Mouse (Mus musculus) cortical plate, adult 2 months (tissue): ENCODE results near the gene Gm49322. TPM values are rescaled to one million over a fixed set of nuclear protein-coding genes. Genes with fewer than 3 reads are reported as not detected.

Experiments
- H3K27ac ChIP-seq: fragments of 200-500 bp; 2 replicates; pipeline ENCODE4 v1.5.1; 2012; ENCODE audit warnings: low read length, control low read depth, inconsistent platforms; ENCODE audit not compliant: insufficient read depth
- H3K4me1 ChIP-seq: fragments of 200-500 bp; 2 replicates; pipeline ENCODE4 v1.6.1; 2011; ENCODE audit warnings: low read length; ENCODE audit not compliant: control insufficient read depth, insufficient read depth
- H3K4me3 ChIP-seq: fragments of 200-500 bp; 2 replicates; pipeline ENCODE4 v1.5.1; 2011; ENCODE audit warnings: mild to moderate bottlenecking, low read length, control low read depth; ENCODE audit not compliant: insufficient read depth
- CTCF ChIP-seq: fragments of 200-500 bp; IDR thresholded peaks from 2 replicates; pipeline ENCODE4 v1.5.1; 2011; ENCODE audit warnings: mild to moderate bottlenecking, control low read depth, low read length; ENCODE audit not compliant: insufficient read depth; ENCODE audit errors: extremely low read depth
- POLR2A ChIP-seq: fragments of 200-500 bp; IDR thresholded peaks from 2 replicates; pipeline ENCODE4 v1.6.1; 2011; ENCODE audit warnings: mild to moderate bottlenecking, low read length, control low read depth; ENCODE audit not compliant: insufficient read depth; ENCODE audit errors: extremely low read depth
- polyA plus RNA-seq: library from polyadenylated mRNA; depleted of rRNA; stranded (reverse); fragments of >200 nt; gene quantifications from 2 replicates; pipeline ENCODE4 v1.2.3, GENCODE M21; 2012

Gm49322 gene
- polyA plus RNA-seq, 1 experiment = 2.8 TPM

GRCm38 (mm10) chr10:80570871-80571836, 34.7 kb upstream of the Gm49322 start:
- peak overlapping the region; percentile 54 for H3K27ac ChIP-seq
- peaks cover 13% of the 10 kb centered on the region; the same call in 1 of the 2 replicates for H3K4me1 ChIP-seq
- TF ChIP-seq POLR2A = no peak
- TF ChIP-seq CTCF = no peak
- H3K4me3 ChIP-seq = 0 out of 2 replicates have a peak overlapping the region, but pooled peaks have one; percentile 1

DNA sequence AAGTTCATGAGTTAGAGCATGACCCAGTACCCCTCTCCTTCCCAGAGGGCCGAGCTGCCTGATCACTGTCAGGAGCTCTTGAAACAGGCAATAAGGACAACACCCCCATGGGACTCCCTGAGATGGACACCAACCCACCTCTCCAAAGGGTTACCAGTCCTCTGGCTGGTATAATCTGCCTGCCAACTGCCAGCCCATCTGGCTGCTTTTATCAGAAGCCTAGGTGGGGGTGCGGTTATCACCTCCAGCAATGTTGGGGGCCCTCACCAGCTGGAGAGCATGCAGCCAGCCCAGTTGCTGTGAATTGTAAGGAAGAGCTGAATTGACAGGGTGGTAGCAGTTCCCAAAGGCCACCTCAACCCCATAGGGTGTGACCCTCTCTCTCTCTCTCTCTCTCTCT, 33.3 kb upstream of the Gm49322 start:
- H3K27ac ChIP-seq = peak overlapping the region; percentile 82; the same call in 1 of the 2 replicates
- H3K4me1 ChIP-seq = peaks cover 10% of the 10 kb centered on the region; the same call in 1 of the 2 replicates

DNA sequence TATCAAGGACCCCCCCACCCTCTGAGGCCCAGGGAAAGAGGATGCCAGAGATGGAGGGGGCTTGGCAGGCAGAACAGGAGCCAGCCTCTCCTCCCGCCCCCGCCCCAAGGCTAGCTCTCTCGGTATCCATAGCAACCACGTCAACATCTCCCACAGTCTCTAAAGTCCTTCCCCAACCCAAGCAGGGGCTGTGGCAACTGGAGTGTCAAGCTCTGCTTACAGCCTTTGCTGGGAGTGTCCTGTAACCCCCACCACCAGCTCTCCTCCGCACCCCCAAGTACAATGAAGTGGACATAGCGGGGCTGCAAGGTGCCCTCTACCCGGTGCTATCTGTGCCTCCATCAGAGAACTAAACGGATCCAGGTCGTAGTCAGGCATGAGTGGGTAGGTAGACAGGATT, 31.9 kb upstream of the Gm49322 start:
- TF ChIP-seq CTCF (no peak), POLR2A (peak; percentile 66; the same call in 1 of the 2 replicates)
- H3K27ac ChIP-seq = peak overlapping the region; percentile 94
- peaks cover 10% of the 10 kb centered on the region; the same call in 1 of the 2 replicates for H3K4me1 ChIP-seq

More for the DNA sequence above, 33.3 kb upstream of the Gm49322 start:
- TF ChIP-seq POLR2A = no peak
- no peak for TF ChIP-seq CTCF
- H3K4me3 ChIP-seq = no peak overlapping the region

GRCm38 (mm10) chr10:80574896-80575295, 30.9 kb upstream of the Gm49322 start:
- Histone ChIP-seq H3K4me1 (peaks cover 10% of the 10 kb centered on the region; the same call in 1 of the 2 replicates), H3K4me3 (peak overlapping the region; percentile 63), H3K27ac (peak overlapping the region; percentile 94)
- no peak for TF ChIP-seq POLR2A
- no peak for TF ChIP-seq CTCF

More for the DNA sequence above, 31.9 kb upstream of the Gm49322 start:
- H3K4me3 ChIP-seq = peak overlapping the region; percentile 63; the same call in 1 of the 2 replicates

- Histone ChIP-seq H3K27ac (peak overlapping the region; percentile 94), H3K4me1 (peaks cover 10% of the 10 kb centered on the region; the same call in 1 of the 2 replicates), H3K4me3 (peak overlapping the region; percentile 63)
- TF ChIP-seq POLR2A = no peak
- no peak for TF ChIP-seq CTCF
Measured at GRCm38 (mm10) chr10:80575925-80576324, 29.9 kb upstream of the Gm49322 start.

DNA sequence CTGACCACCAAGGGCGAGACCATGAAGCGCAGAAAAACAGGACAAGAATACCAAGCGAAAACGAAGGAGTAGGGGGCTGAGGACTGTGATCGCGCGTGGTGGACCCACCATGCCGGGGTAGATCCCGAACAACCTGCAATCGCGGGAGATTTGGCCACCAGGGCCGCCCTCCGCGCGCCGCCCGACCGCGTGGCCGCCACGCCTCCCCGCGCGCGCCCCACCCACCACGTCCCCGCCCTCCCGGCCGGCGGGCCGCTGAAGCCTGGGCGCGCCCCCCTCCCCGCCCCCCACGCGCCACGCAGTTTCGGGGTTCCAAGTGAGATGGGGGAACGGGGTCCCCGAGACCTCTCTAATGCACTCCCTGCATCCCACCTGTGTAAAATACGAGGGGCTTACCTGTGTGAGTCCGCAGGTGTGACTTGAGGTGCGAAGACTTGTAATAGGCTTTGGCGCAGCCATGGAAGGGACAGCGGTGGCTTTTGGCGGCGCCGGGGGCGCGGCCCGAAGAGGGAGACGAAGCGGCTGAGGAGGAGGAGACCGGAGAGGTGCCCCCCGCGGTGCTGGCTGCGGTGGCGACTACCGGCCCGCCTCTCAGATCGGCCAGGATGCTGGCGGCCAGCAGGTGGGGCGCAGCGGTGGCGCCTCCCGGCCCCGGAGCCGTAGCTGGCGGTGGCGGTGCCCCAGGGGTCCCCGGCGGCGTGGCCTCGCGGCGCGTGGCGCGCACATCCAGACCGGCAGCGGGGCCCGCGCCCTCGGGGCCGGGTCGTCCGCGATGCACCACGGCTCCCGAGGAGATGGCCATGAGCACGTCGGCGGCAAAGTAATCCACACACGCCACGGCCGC, 29.2 kb upstream of the Gm49322 start:
- no peak for TF ChIP-seq POLR2A
- no peak for TF ChIP-seq CTCF
- Histone ChIP-seq H3K4me1 (peaks cover 7% of the 10 kb centered on the region; the same call in 1 of the 2 replicates), H3K4me3 (peak overlapping the region; percentile 63), H3K27ac (peak overlapping the region; percentile 96)

GRCm38 (mm10) chr10:80577195-80578130, 28.4 kb upstream of the Gm49322 start, which contains the start of gene Klf16:
Gene Klf16 (minus strand): TSS chr10:80577321.
- H3K27ac ChIP-seq = peak within 1 kb of the TSS; percentile 96
- peaks cover 4% of the 10 kb centered on the region; the same call in 1 of the 2 replicates for H3K4me1 ChIP-seq
- TF ChIP-seq CTCF (no peak), POLR2A (no peak)
- H3K4me3 ChIP-seq = peak within 1 kb of the TSS; percentile 63

- Histone ChIP-seq H3K4me1 (peaks cover 3% of the 10 kb centered on the region; the same call in 1 of the 2 replicates), H3K27ac (peak overlapping the region; percentile 47), H3K4me3 (peak overlapping the region; percentile 63)
- TF ChIP-seq POLR2A (no peak), CTCF (peak; percentile 54)
Measured at GRCm38 (mm10) chr10:80578131-80578750, 27.6 kb upstream of the Gm49322 start.
